ENCODE assay signal across 14 mouse cellular contexts in the genomic region with DNA sequence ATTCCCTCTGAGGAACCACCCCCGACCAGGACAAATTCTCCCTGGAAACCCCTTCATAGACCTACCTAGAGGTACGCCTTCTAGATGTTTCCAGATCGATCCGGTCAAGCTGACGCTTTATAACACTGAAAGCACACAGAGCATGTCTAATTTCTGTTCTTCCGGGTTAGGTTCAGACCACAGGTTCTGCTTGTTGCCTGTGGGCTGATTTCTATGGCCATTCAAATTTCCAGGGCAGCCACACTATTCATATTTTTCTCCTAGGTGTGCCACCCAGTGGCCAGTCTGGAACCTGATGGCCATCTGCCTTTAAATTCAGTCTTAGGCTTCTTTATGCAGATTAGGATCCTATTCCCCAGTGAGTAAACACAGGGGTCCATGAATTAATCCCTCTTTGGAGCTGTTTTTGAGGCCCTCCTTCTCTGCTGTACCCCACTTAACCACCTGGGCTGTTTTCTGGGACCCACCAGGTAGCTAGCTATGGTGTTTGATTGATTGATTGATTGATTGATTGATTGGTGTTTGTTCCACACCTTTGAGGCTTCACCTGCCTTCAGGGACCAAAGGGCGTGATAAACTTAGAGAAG.
DNase-seq lines count a peak whose midpoint lies in the region; ATAC-seq and TF ChIP-seq lines count a peak whose summit lies in the region.
"Had no signal": no experiment of that assay in that cellular context is flagged by ENCODE, and none has a peak within 500 bp of the region (broad histone marks: within the 10 kb centered on the region; RNA-seq: fewer than 3 reads in every experiment).

No protein-coding gene starts in this region.

- no peaks in the 10 kb centered on the region for H3K9me3 ChIP-seq in heart, embryonic 11.5 days (replicated peaks; ENCODE audit: control insufficient read depth, low read length)
- no peaks in the 10 kb centered on the region for H3K9me3 ChIP-seq in kidney, postnatal 0 days (replicated peaks; ENCODE audit: low read length)
- H3K9me3 ChIP-seq: embryonic facial prominence, embryonic 13.5 days; G1E; limb, embryonic 13.5 days had no signal

- no peaks in the 10 kb centered on the region for H3K4me1 ChIP-seq in heart, embryonic 11.5 days (ENCODE audit: control insufficient read depth, insufficient read depth, low read length)
- H3K4me1 ChIP-seq in kidney, postnatal 0 days (replicated peaks; ENCODE audit: insufficient read depth, low read length), result no peaks in the 10 kb centered on the region
- H3K4me1 ChIP-seq: embryonic facial prominence, embryonic 13.5 days had no signal

- H3K27ac ChIP-seq in heart, embryonic 11.5 days (ENCODE audit: low read depth, low read length), result no peak overlapping the region
- no peak overlapping the region for H3K27ac ChIP-seq in kidney, postnatal 0 days
- H3K27ac ChIP-seq: embryonic facial prominence, embryonic 13.5 days; limb, embryonic 13.5 days had no signal

- no peaks in the 10 kb centered on the region for H3K27me3 ChIP-seq in heart, embryonic 11.5 days (ENCODE audit: control insufficient read depth, insufficient read depth, low read length)
- H3K27me3 ChIP-seq in kidney, postnatal 0 days (ENCODE audit: insufficient read depth, low read length), result no peaks in the 10 kb centered on the region
- H3K27me3 ChIP-seq: embryonic facial prominence, embryonic 13.5 days; limb, embryonic 13.5 days had no signal

- no peak for ATAC-seq in heart, embryonic 11.5 days (replicated peaks; ENCODE audit: insufficient number of reproducible peaks, low FRiP score, low TSS enrichment)
- ATAC-seq in kidney, postnatal 0 days (replicated peaks; ENCODE audit: low FRiP score, low read depth), result peak; percentile 40; the same call in 1 of the 2 replicates
- ATAC-seq: inflammation-experienced regulatory T-cells, adult 6 months had no signal

- DNase-seq in heart, adult 11 months, result peak; percentile 40
- DNase-seq in right cerebral cortex, adult 2 months (ENCODE audit: low spot score in 2 of 2), result peak; percentile 49 to 52
- no peak for DNase-seq in right cerebral cortex, postnatal 14 days
- peak; percentile 8 for DNase-seq in kidney, postnatal 0 days (ENCODE audit: low spot score)
- no peak for DNase-seq in urinary bladder, postnatal 4 days (ENCODE audit: low spot score in 2 of 2)
- no peak for DNase-seq in gastrocnemius, postnatal 4 days (ENCODE audit: low spot score in 2 of 2)
- DNase-seq: adrenal gland, postnatal 14 days; gastrocnemius, postnatal 36 days; thymus, postnatal 25 days had no signal

- H3K36me3 ChIP-seq in heart, embryonic 11.5 days (ENCODE audit: control insufficient read depth, insufficient read depth, low read length), result no peaks in the 10 kb centered on the region
- H3K36me3 ChIP-seq in kidney, postnatal 0 days (ENCODE audit: insufficient read depth, low read length), result no peaks in the 10 kb centered on the region
- H3K36me3 ChIP-seq: embryonic facial prominence, embryonic 13.5 days; G1E; limb, embryonic 13.5 days had no signal

- H3K9ac ChIP-seq in heart, embryonic 11.5 days (ENCODE audit: low read depth, low read length), result no peak overlapping the region
- H3K9ac ChIP-seq in kidney, postnatal 0 days (ENCODE audit: low read depth, low read length), result no peak overlapping the region
- H3K9ac ChIP-seq: embryonic facial prominence, embryonic 13.5 days; limb, embryonic 13.5 days had no signal

- 75% methylated on average over 7 of the region's 7 CpGs for WGBS in heart, embryonic 11.5 days (ENCODE audit: insufficient replicate concordance)
- WGBS in kidney, postnatal 0 days, result 79% methylated on average over 7 of the region's 7 CpGs

- H3K4me2 ChIP-seq in heart, embryonic 11.5 days, result no peak overlapping the region
- no peak overlapping the region for H3K4me2 ChIP-seq in kidney, postnatal 0 days (ENCODE audit: low read length)
- H3K4me2 ChIP-seq: embryonic facial prominence, embryonic 13.5 days; limb, embryonic 13.5 days had no signal

- H3K4me3 ChIP-seq in heart, embryonic 11.5 days (ENCODE audit: low read depth, low read length), result no peak overlapping the region
- no peak overlapping the region for H3K4me3 ChIP-seq in kidney, postnatal 0 days (replicated peaks; ENCODE audit: low read depth, low read length)
- H3K4me3 ChIP-seq: embryonic facial prominence, embryonic 13.5 days; limb, embryonic 13.5 days had no signal

- peak; percentile 62 for TF ChIP-seq CTCF in kidney, postnatal 0 days (IDR thresholded peaks at IDR 0.05; ENCODE audit: low read depth)

Comparison
In these comparisons a context has a peak if more than half of its experiments do, and no peak if none do; other contexts are left out.
1. DNase-seq: peak in heart, adult 11 months (single experiment), right cerebral cortex, adult 2 months (2 of 2) and kidney, postnatal 0 days (single experiment); none in right cerebral cortex, postnatal 14 days (single experiment), urinary bladder, postnatal 4 days (0 of 2) and gastrocnemius, postnatal 4 days (0 of 2).